Mouse (Mus musculus): Measurements from ENCODE around the gene Jazf1. TPM values are rescaled to one million over a fixed set of nuclear protein-coding genes. Genes with fewer than 3 reads are reported as not detected.

Jazf1 gene
- polyA plus RNA-seq, 1 experiment from 2014 or later = 9.3 TPM

- Histone ChIP-seq H3K27me3 (ENCODE audit: control insufficient read depth, insufficient read depth, low read length) (no peaks in the 10 kb centered on the region), H3K36me3 (ENCODE audit: control insufficient read depth, insufficient read depth, low read length) (no peaks in the 10 kb centered on the region), H3K27ac (ENCODE audit: low read length) (no peak overlapping the region), H3K4me3 (ENCODE audit: low read depth, low read length) (no peak overlapping the region), H3K9me3 (ENCODE audit: control insufficient read depth, low read depth, low read length) (no peaks in the 10 kb centered on the region), H3K4me2 (replicated peaks; ENCODE audit: low read depth, low read length) (no peak overlapping the region), H3K9ac (replicated peaks; ENCODE audit: low read depth, low read length) (no peak overlapping the region), H3K4me1 (ENCODE audit: control insufficient read depth, insufficient read depth, low read length) (peaks cover 9% of the 10 kb centered on the region; the same call in 1 of the 2 replicates)
- ATAC-seq (ENCODE audit: insufficient number of reproducible peaks, insufficient read depth, low FRiP score, low read depth) = no peak
- 89% methylated on average over 6 of the region's 6 CpGs for WGBS
Measured at GRCm38 (mm10) chr6:52921248-52921647, 147.2 kb downstream of the Jazf1 start.

DNA sequence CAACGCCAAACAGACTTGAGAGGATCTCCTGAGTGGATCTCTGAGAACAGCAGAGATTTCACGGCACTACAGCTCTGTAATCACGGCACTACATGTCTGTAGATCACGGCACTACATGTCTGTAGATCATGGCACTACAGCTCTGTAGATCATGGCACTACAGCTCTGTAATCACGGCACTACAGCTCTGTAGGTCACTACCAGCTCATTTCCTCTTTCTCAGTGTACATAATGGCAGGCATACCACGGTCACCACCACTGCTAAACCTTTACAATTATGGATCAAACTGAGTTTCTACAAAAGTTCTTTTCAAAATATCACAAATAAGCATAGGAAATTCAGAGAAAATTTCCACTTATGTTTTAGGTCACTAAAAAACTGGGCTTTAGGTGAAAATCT lies 147.7 kb downstream of the Jazf1 start:
- Histone ChIP-seq H3K27me3 (ENCODE audit: control insufficient read depth, insufficient read depth, low read length) (no peaks in the 10 kb centered on the region), H3K4me3 (ENCODE audit: low read depth, low read length) (no peak overlapping the region), H3K9ac (replicated peaks; ENCODE audit: low read depth, low read length) (no peak overlapping the region), H3K27ac (ENCODE audit: low read length) (no peak overlapping the region), H3K36me3 (ENCODE audit: control insufficient read depth, insufficient read depth, low read length) (no peaks in the 10 kb centered on the region), H3K4me1 (ENCODE audit: control insufficient read depth, insufficient read depth, low read length) (peaks cover 8% of the 10 kb centered on the region; the same call in 1 of the 2 replicates), H3K9me3 (ENCODE audit: control insufficient read depth, low read depth, low read length) (no peaks in the 10 kb centered on the region), H3K4me2 (replicated peaks; ENCODE audit: low read depth, low read length) (no peak overlapping the region)
- 87% methylated on average over 6 of the region's 6 CpGs for WGBS
- ATAC-seq (ENCODE audit: insufficient number of reproducible peaks, insufficient read depth, low FRiP score, low read depth) = no peak

DNA sequence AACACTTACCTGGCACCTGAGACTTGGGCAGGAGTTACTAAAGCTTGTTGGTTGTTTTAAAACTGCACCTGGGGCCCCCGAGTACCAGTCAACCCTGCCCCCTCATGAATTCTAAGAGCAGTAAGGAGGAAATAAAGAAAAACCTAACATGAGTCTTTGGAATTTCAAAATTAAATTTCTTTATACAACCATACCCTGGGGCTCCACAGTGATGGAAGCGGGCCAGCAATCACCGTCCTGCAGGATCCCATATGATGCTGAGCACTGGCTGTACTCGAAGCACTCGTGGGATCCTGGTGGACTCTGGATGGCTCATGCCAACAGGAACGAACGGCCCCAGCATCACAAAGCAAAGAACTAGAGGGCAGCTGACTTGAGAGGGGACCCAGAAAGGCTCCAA lies 149.0 kb downstream of the Jazf1 start:
- no peak overlapping the region for H3K4me2 ChIP-seq (replicated peaks; ENCODE audit: low read depth, low read length)
- no peak for ATAC-seq (ENCODE audit: insufficient number of reproducible peaks, insufficient read depth, low FRiP score, low read depth)
- H3K9me3 ChIP-seq (ENCODE audit: control insufficient read depth, low read depth, low read length) = no peaks in the 10 kb centered on the region

GRCm38 (mm10) chr6:52918980-52919379 lies 149.5 kb downstream of the Jazf1 start:
- no peaks in the 10 kb centered on the region for H3K4me1 ChIP-seq (ENCODE audit: control insufficient read depth, insufficient read depth, low read length)
- H3K27me3 ChIP-seq (ENCODE audit: control insufficient read depth, insufficient read depth, low read length) = no peaks in the 10 kb centered on the region
- H3K4me2 ChIP-seq (replicated peaks; ENCODE audit: low read depth, low read length) = no peak overlapping the region
- no peak for ATAC-seq (ENCODE audit: insufficient number of reproducible peaks, insufficient read depth, low FRiP score, low read depth)
- H3K9ac ChIP-seq (replicated peaks; ENCODE audit: low read depth, low read length) = no peak overlapping the region
- H3K4me3 ChIP-seq (ENCODE audit: low read depth, low read length) = no peak overlapping the region
- 3% methylated on average over 2 of the region's 2 CpGs for WGBS
- H3K27ac ChIP-seq (ENCODE audit: low read length) = no peak overlapping the region
- no peaks in the 10 kb centered on the region for H3K36me3 ChIP-seq (ENCODE audit: control insufficient read depth, insufficient read depth, low read length)
- no peaks in the 10 kb centered on the region for H3K9me3 ChIP-seq (ENCODE audit: control insufficient read depth, low read depth, low read length)

More for the DNA sequence above, 149.0 kb downstream of the Jazf1 start:
- no peaks in the 10 kb centered on the region for H3K4me1 ChIP-seq (ENCODE audit: control insufficient read depth, insufficient read depth, low read length)
- 64% methylated on average over 7 of the region's 7 CpGs for WGBS
- H3K27ac ChIP-seq (ENCODE audit: low read length) = no peak overlapping the region
- no peak overlapping the region for H3K9ac ChIP-seq (replicated peaks; ENCODE audit: low read depth, low read length)
- no peaks in the 10 kb centered on the region for H3K36me3 ChIP-seq (ENCODE audit: control insufficient read depth, insufficient read depth, low read length)
- no peaks in the 10 kb centered on the region for H3K27me3 ChIP-seq (ENCODE audit: control insufficient read depth, insufficient read depth, low read length)
- no peak overlapping the region for H3K4me3 ChIP-seq (ENCODE audit: low read depth, low read length)

GRCm38 (mm10) chr6:52917471-52917870 lies 151.0 kb downstream of the Jazf1 start:
- H3K9ac ChIP-seq (replicated peaks; ENCODE audit: low read depth, low read length) = no peak overlapping the region
- H3K4me3 ChIP-seq (ENCODE audit: low read depth, low read length) = no peak overlapping the region
- no peaks in the 10 kb centered on the region for H3K9me3 ChIP-seq (ENCODE audit: control insufficient read depth, low read depth, low read length)
- no peak overlapping the region for H3K27ac ChIP-seq (ENCODE audit: low read length)
- no peaks in the 10 kb centered on the region for H3K4me1 ChIP-seq (ENCODE audit: control insufficient read depth, insufficient read depth, low read length)
- 96% methylated on average over 4 of the region's 4 CpGs for WGBS
- no peaks in the 10 kb centered on the region for H3K27me3 ChIP-seq (ENCODE audit: control insufficient read depth, insufficient read depth, low read length)
- H3K36me3 ChIP-seq (ENCODE audit: control insufficient read depth, insufficient read depth, low read length) = no peaks in the 10 kb centered on the region
- no peak overlapping the region for H3K4me2 ChIP-seq (replicated peaks; ENCODE audit: low read depth, low read length)
- no peak for ATAC-seq (ENCODE audit: insufficient number of reproducible peaks, insufficient read depth, low FRiP score, low read depth)

DNA sequence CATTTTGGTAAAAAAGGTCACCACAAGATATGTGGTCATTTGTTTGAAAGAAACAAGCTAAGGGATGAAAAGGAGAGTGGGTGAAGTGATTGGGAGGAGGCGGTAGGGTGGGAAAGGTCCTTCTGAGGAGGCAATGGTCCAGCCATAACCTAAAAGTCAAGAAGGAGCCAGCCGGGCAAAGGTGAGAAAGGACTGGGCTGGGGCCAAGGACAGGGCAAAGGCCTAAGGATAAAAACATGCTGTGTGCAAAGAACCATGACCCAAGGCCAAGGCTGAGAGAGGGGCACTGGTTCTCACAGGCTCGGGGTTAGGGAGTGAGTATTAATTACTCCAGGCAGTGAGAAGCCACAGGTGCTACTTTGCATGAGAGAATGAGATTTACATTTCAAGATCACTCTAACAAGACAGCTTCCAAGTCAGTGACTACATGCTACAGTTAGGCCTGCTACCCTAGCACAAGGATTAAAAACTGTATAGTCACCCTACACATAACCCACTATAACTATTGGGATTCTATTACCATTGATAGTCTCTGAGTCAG lies 151.5 kb downstream of the Jazf1 start:
- no peaks in the 10 kb centered on the region for H3K36me3 ChIP-seq (ENCODE audit: control insufficient read depth, insufficient read depth, low read length)
- no peaks in the 10 kb centered on the region for H3K9me3 ChIP-seq (ENCODE audit: control insufficient read depth, low read depth, low read length)
- H3K4me3 ChIP-seq (ENCODE audit: low read depth, low read length) = no peak overlapping the region
- H3K27ac ChIP-seq (ENCODE audit: low read length) = no peak overlapping the region
- no peak overlapping the region for H3K4me2 ChIP-seq (replicated peaks; ENCODE audit: low read depth, low read length)
- H3K9ac ChIP-seq (replicated peaks; ENCODE audit: low read depth, low read length) = no peak overlapping the region
- no peaks in the 10 kb centered on the region for H3K4me1 ChIP-seq (ENCODE audit: control insufficient read depth, insufficient read depth, low read length)
- 70% methylated on average over 3 of the region's 3 CpGs for WGBS
- H3K27me3 ChIP-seq (ENCODE audit: control insufficient read depth, insufficient read depth, low read length) = no peaks in the 10 kb centered on the region
- no peak for ATAC-seq (ENCODE audit: insufficient number of reproducible peaks, insufficient read depth, low FRiP score, low read depth)

- Histone ChIP-seq H3K36me3 (ENCODE audit: control insufficient read depth, insufficient read depth, low read length) (no peaks in the 10 kb centered on the region), H3K27ac (ENCODE audit: low read length) (no peak overlapping the region), H3K9ac (replicated peaks; ENCODE audit: low read depth, low read length) (no peak overlapping the region), H3K4me3 (ENCODE audit: low read depth, low read length) (no peak overlapping the region), H3K4me2 (replicated peaks; ENCODE audit: low read depth, low read length) (no peak overlapping the region), H3K27me3 (ENCODE audit: control insufficient read depth, insufficient read depth, low read length) (no peaks in the 10 kb centered on the region), H3K4me1 (ENCODE audit: control insufficient read depth, insufficient read depth, low read length) (no peaks in the 10 kb centered on the region), H3K9me3 (ENCODE audit: control insufficient read depth, low read depth, low read length) (no peaks in the 10 kb centered on the region)
- ATAC-seq (ENCODE audit: insufficient number of reproducible peaks, insufficient read depth, low FRiP score, low read depth) = no peak
- 90% methylated on average over 2 of the region's 2 CpGs for WGBS
Measured at GRCm38 (mm10) chr6:52914921-52915320, 153.5 kb downstream of the Jazf1 start.

DNA sequence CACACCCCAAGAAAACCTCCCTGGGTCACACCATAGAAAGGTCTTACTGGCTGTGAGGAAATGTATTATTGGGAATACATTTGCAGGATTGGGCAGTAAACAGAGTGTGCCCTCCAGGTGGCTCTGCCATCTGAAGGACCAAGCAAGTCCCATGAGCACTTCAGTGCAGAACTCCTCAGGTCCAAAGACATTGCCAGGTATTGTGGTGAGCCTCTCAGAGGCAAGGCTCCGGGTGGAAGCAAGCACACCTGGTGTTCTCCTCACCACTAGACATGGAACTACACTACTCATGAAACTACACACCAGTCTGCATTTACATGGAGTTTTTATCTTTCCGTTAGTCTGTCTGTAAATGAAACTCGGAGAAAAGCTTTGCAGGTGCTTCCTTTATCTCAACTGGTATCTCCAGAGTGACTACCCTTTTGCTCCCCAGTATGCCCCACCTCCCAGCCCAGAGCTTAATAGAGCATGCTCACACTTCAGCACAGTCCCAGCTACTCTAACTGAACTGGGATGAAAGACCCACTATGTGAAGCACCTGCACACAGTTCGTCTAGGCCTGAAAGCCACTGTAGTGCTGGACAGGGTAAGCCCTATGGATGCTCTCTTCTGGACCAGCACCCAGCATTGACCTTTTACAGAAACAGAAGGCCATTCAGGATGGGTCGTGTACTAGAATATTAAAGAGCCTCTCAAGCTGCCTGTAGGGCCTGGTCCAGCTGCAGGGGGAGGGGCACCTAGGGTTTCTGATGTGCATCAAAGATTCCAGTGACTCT lies 156.1 kb downstream of the Jazf1 start:
- no peak overlapping the region for H3K27ac ChIP-seq (ENCODE audit: low read length)
- no peak overlapping the region for H3K4me2 ChIP-seq (replicated peaks; ENCODE audit: low read depth, low read length)
- no peaks in the 10 kb centered on the region for H3K36me3 ChIP-seq (ENCODE audit: control insufficient read depth, insufficient read depth, low read length)
- WGBS = 73% methylated on average over 5 of the region's 5 CpGs
- H3K4me1 ChIP-seq (ENCODE audit: control insufficient read depth, insufficient read depth, low read length) = no peaks in the 10 kb centered on the region
- no peak for ATAC-seq (ENCODE audit: insufficient number of reproducible peaks, insufficient read depth, low FRiP score, low read depth)
- no peak overlapping the region for H3K4me3 ChIP-seq (ENCODE audit: low read depth, low read length)
- H3K27me3 ChIP-seq (ENCODE audit: control insufficient read depth, insufficient read depth, low read length) = no peaks in the 10 kb centered on the region
- H3K9ac ChIP-seq (replicated peaks; ENCODE audit: low read depth, low read length) = no peak overlapping the region
- no peaks in the 10 kb centered on the region for H3K9me3 ChIP-seq (ENCODE audit: control insufficient read depth, low read depth, low read length)
